Mouse (Mus musculus): ENCODE data around the gene Ttyh2.

The Ttyh2 gene

GRCm38 (mm10) chr11:114711861-114712260 is 36.6 kb downstream of the Ttyh2 start:
- DNase-seq, result no peak

GRCm38 (mm10) chr11:114714526-114714925 is 39.3 kb downstream of the Ttyh2 start:
- DNase-seq, result no peak

- no peak for DNase-seq
These were observed 40.3 kb downstream of the Ttyh2 start for GRCm38 (mm10) chr11:114715531-114715930.

GRCm38 (mm10) chr11:114720535-114720934 is 45.3 kb downstream of the Ttyh2 start:
- no peak for DNase-seq

- no peak for DNase-seq
These were observed 47.2 kb downstream of the Ttyh2 start for GRCm38 (mm10) chr11:114722438-114722837.

GRCm38 (mm10) chr11:114723030-114723429 is 47.8 kb downstream of the Ttyh2 start:
- DNase-seq, result no peak

- no peak for DNase-seq
These were observed 49.8 kb downstream of the Ttyh2 start for GRCm38 (mm10) chr11:114724787-114725590.

GRCm38 (mm10) chr11:114726965-114727825 is 52.0 kb downstream of the Ttyh2 start, which contains the start of gene Dnaic2:
Gene Dnaic2, plus strand, starts transcription at chr11:114727408.
- peak; percentile 68 for DNase-seq

- no peak for DNase-seq
These were observed 52.6 kb downstream of the Ttyh2 start for GRCm38 (mm10) chr11:114727826-114728186.

- DNase-seq, result no peak
These were observed 53.1 kb downstream of the Ttyh2 start for GRCm38 (mm10) chr11:114728333-114728732.

GRCm38 (mm10) chr11:114729832-114730363 is 54.7 kb downstream of the Ttyh2 start:
- DNase-seq, result no peak

- no peak for DNase-seq
These were observed 56.5 kb downstream of the Ttyh2 start for GRCm38 (mm10) chr11:114731711-114732110.

- no peak for DNase-seq
These were observed 57.7 kb downstream of the Ttyh2 start for GRCm38 (mm10) chr11:114732890-114733289.

- DNase-seq, result no peak
These were observed 60.9 kb downstream of the Ttyh2 start for GRCm38 (mm10) chr11:114736111-114736510.

- peak; percentile 66 for DNase-seq
These were observed 61.8 kb downstream of the Ttyh2 start for GRCm38 (mm10) chr11:114736913-114737624.

GRCm38 (mm10) chr11:114740598-114740997 is 65.4 kb downstream of the Ttyh2 start:
- no peak for DNase-seq

GRCm38 (mm10) chr11:114741451-114741850 is 66.2 kb downstream of the Ttyh2 start:
- no peak for DNase-seq

GRCm38 (mm10) chr11:114745134-114745533 is 69.9 kb downstream of the Ttyh2 start:
- peak; percentile 90 for DNase-seq

- DNase-seq, result no peak
These were observed 72.4 kb downstream of the Ttyh2 start for GRCm38 (mm10) chr11:114747564-114748138.

GRCm38 (mm10) chr11:114764820-114765818 is 89.9 kb downstream of the Ttyh2 start, which contains the start of gene Kif19a:
Gene Kif19a, plus strand, starts transcription at chr11:114765388.
- peak; percentile 50 for DNase-seq

- no peak for DNase-seq
These were observed 94.7 kb downstream of the Ttyh2 start for GRCm38 (mm10) chr11:114769911-114770310.
